Mouse (Mus musculus) ES-Bruce4 (cell line): Measurements from ENCODE around the gene Caml.

Source experiments
- CTCF ChIP-seq: IDR thresholded peaks from one replicate; pipeline ENCODE4 v1.8.1; 2011; ENCODE audit warnings: low read depth, low read length
- EP300 ChIP-seq: IDR thresholded peaks from 2 replicates; pipeline ENCODE4 v1.6.1; 2011; ENCODE audit warnings: low read depth, low read length; ENCODE audit not compliant: insufficient read depth
- POLR2A ChIP-seq: IDR thresholded peaks from one replicate; pipeline ENCODE4 v1.8.1; 2011; ENCODE audit warnings: low read length; ENCODE audit not compliant: insufficient read depth

DNA sequence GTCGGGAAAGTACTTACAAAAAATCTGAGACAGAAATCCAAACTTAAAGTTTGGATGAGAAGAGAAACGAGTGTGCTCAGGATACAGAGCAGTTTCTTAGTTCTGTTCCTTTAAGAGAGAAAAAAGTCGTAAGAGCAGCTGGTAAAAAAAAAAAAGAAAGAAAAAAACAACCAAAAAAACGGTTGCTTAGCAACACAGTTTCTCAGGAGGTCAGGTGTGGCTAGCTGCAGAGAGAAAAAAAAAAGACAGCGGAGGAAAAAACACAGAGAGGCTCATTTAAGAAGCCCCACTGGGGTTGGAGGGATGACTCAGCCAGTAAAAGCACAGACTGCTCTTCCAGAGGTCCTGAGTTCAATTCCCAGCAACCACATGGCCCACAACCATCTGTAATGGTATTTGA is 48.5 kb upstream of the Caml start:
- TF ChIP-seq CTCF (no peak), POLR2A (no peak), EP300 (no peak)
